In the genomic region with DNA sequence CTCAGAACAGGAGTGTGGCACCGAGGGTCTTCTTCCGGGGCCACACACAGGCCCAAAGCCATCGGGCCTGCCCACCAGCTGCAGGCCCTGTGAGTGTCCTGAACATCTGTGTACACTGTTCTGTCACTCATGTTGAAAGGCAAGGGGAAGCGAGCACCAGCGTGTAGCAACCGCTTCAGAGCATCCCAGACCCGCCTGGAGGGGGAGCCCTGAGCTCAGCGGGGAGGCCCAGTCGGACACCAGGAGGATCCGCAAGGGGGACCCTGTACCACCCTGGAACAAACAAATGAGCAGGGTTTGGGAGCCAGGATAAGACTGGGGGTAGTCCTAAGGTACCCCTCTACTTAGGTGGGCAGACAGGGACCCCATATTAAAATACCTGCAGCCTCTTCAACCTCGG, we compare ENCODE assay signal across 8 mouse cellular contexts. TPM values are rescaled to one million over a fixed set of nuclear protein-coding genes. Genes with fewer than 3 reads are reported as not detected.
A peak's percentile ranks its signal among the peaks of the same experiment; 100 is the strongest.
DNase-seq lines count a peak whose midpoint lies in the region; ATAC-seq and TF ChIP-seq lines count a peak whose summit lies in the region.

No protein-coding gene starts in this region.

- H3K27me3 ChIP-seq in lung, postnatal 0 days (replicated peaks; ENCODE audit: insufficient read depth, low read length): no peaks in the 10 kb centered on the region
- no peaks in the 10 kb centered on the region for H3K27me3 ChIP-seq in liver, embryonic 14.5 days (ENCODE audit: control insufficient read depth, insufficient read depth, low read length)
- no peaks in the 10 kb centered on the region for H3K27me3 ChIP-seq in cerebellum, adult 2 months (ENCODE audit: control insufficient read depth, insufficient read depth, low read length)

- 27% methylated on average over 11 of the region's 11 CpGs for WGBS in lung, postnatal 0 days
- WGBS in lung, adult 2 months: 27% methylated on average over 11 of the region's 11 CpGs
- WGBS in liver, embryonic 14.5 days (ENCODE audit: insufficient replicate concordance): 30% methylated on average over 11 of the region's 11 CpGs
- 48% methylated on average over 11 of the region's 11 CpGs for WGBS in cerebellum, adult 2 months

- H3K36me3 ChIP-seq in lung, postnatal 0 days (ENCODE audit: insufficient read depth, low read length): no peaks in the 10 kb centered on the region
- no peaks in the 10 kb centered on the region for H3K36me3 ChIP-seq in liver, embryonic 14.5 days (replicated peaks; ENCODE audit: control insufficient read depth, insufficient read depth, low read depth)

- no peak overlapping the region for H3K9ac ChIP-seq in lung, postnatal 0 days (replicated peaks; ENCODE audit: low read depth)
- no peak overlapping the region for H3K9ac ChIP-seq in liver, embryonic 14.5 days (replicated peaks)

- H3K4me3 ChIP-seq in lung, postnatal 0 days (ENCODE audit: low read depth, low read length): no peak overlapping the region
- H3K4me3 ChIP-seq in lung, adult 2 months (replicated peaks; ENCODE audit: extremely low read depth, low read depth, low read length): no peak overlapping the region
- no peak overlapping the region for H3K4me3 ChIP-seq in liver, embryonic 14.5 days (ENCODE audit: insufficient read depth in 1 of 2, low read depth in 2 of 2, low read length in 2 of 2)
- H3K4me3 ChIP-seq in cerebellum, adult 2 months (replicated peaks; ENCODE audit: insufficient read depth, low read depth, low read length): no peak overlapping the region

- H3K9me3 ChIP-seq in lung, postnatal 0 days (ENCODE audit: low read length): no peaks in the 10 kb centered on the region
- H3K9me3 ChIP-seq in liver, embryonic 14.5 days (ENCODE audit: control insufficient read depth, low read length): no peaks in the 10 kb centered on the region

- no peak for TF ChIP-seq EP300 in lung, postnatal 0 days (IDR thresholded peaks at IDR 0.05)
- no peak for TF ChIP-seq EP300 in liver, embryonic 14.5 days (IDR thresholded peaks at IDR 0.05; ENCODE audit: low read depth)

- ATAC-seq in lung, postnatal 0 days: no peak
- no peak for ATAC-seq in liver, embryonic 14.5 days (ENCODE audit: insufficient read depth)

- H3K27ac ChIP-seq in lung, postnatal 0 days (ENCODE audit: low read length): no peak overlapping the region
- no peak overlapping the region for H3K27ac ChIP-seq in liver, embryonic 14.5 days
- H3K27ac ChIP-seq in cerebellum, adult 2 months (ENCODE audit: insufficient read depth, low read length): no peak overlapping the region

- TF ChIP-seq CTCF in lung, postnatal 0 days (IDR thresholded peaks at IDR 0.05): peak; percentile 61
- TF ChIP-seq CTCF in lung, adult 2 months (IDR thresholded peaks at IDR 0.05; ENCODE audit: insufficient read depth, low read length): no peak
- TF ChIP-seq CTCF in liver, embryonic 14.5 days (IDR thresholded peaks at IDR 0.05; ENCODE audit: low read depth): peak; percentile 61
- TF ChIP-seq CTCF in cerebellum, adult 2 months (IDR thresholded peaks at IDR 0.05; ENCODE audit: borderline replicate concordance, insufficient read depth, low read depth, low read length): no peak

- H3K4me1 ChIP-seq in lung, postnatal 0 days (ENCODE audit: insufficient read depth, low read depth, low read length): no peaks in the 10 kb centered on the region
- H3K4me1 ChIP-seq in lung, adult 2 months (ENCODE audit: control insufficient read depth, insufficient read depth, low read length): no peaks in the 10 kb centered on the region
- peaks cover 0 to 6% of the 10 kb centered on the region in 2 experiments; a peak in 1 of 4 replicates for H3K4me1 ChIP-seq in liver, embryonic 14.5 days (replicated peaks; ENCODE audit: control insufficient read depth in 2 of 2, insufficient read depth in 2 of 2, low read length in 1 of 2)
- H3K4me1 ChIP-seq in cerebellum, adult 2 months (ENCODE audit: control insufficient read depth, insufficient read depth, low read length): no peaks in the 10 kb centered on the region

- DNase-seq in embryo, embryonic 10 days (ENCODE audit: low spot score): peak; percentile 36
- no peak for DNase-seq in embryo, embryonic 9.5 days (ENCODE audit: extremely low spot score)
- DNase-seq in lung, postnatal 0 days (ENCODE audit: low spot score): no peak
- no peak for DNase-seq in lung, adult 2 months
- peak; percentile 56 for DNase-seq in brain, adult 2 months (ENCODE audit: low read depth, low spot score)
- no peak for DNase-seq in liver, embryonic 14.5 days (ENCODE audit: low read depth in 3 of 3, low spot score in 3 of 3)
- no peak for DNase-seq in cerebellum, adult 2 months
- no peak for DNase-seq in gastrocnemius, postnatal 10 days

- TF ChIP-seq POLR2A in lung, adult 2 months (IDR thresholded peaks at IDR 0.05; ENCODE audit: borderline replicate concordance, extremely low read depth, low read depth, low read length): no peak
- no peak for TF ChIP-seq POLR2A in cerebellum, adult 2 months (IDR thresholded peaks at IDR 0.05; ENCODE audit: borderline replicate concordance, insufficient read depth, low read length)

- H3K4me2 ChIP-seq in lung, postnatal 0 days (replicated peaks; ENCODE audit: low read depth, low read length): no peak overlapping the region
- no peak overlapping the region for H3K4me2 ChIP-seq in liver, embryonic 14.5 days (ENCODE audit: low read depth)

RNA-seq across cellular contexts. Expression of gene A530016L24Rik, which starts 9.4 kb away (rescaled TPM):
- 0.04 TPM in 1 of 2 replicates, not detected in the other for polyA plus RNA-seq in lung, postnatal 0 days (2015; fragmentation: Nextera tagmentation; extraction: Ambion mirVana)
- 9.5 and 11.6 TPM in 2 replicates for polyA plus RNA-seq in lung, adult 2 months (2012; rRNA removed)
- polyA plus RNA-seq in liver, embryonic 14.5 days (2012; rRNA removed): 0.02 and 0.04 TPM in 2 replicates
- 0.06 and 0.09 TPM in 2 replicates for polyA plus RNA-seq in liver, embryonic 14.5 days (2014; fragmentation: Nextera tagmentation; extraction: Ambion mirVana)
- 0.08 TPM in 1 of 2 replicates, not detected in the other for polyA plus RNA-seq in cerebellum, adult 2 months (2012; rRNA removed)
- total RNA-seq in gastrocnemius, postnatal 10 days (2021): 1 to 10 TPM; 2.1 to 2.4 TPM

RNA-seq across cellular contexts. Expression of gene Tmem179, which starts 17.9 kb away (rescaled TPM):
- 0.07 TPM in 1 of 2 replicates, not detected in the other for polyA plus RNA-seq in lung, postnatal 0 days (2015; fragmentation: Nextera tagmentation; extraction: Ambion mirVana)
- polyA plus RNA-seq in lung, adult 2 months (2012; rRNA removed): 0.09 TPM in 1 of 2 replicates, not detected in the other
- 0.02 and 0.09 TPM in 2 replicates for polyA plus RNA-seq in liver, embryonic 14.5 days (2012; rRNA removed)
- 0.05 and 0.08 TPM in 2 replicates for polyA plus RNA-seq in liver, embryonic 14.5 days (2014; fragmentation: Nextera tagmentation; extraction: Ambion mirVana)
- 51.7 and 71.0 TPM in 2 replicates for polyA plus RNA-seq in cerebellum, adult 2 months (2012; rRNA removed)
- under 1 TPM; 0.20 to 0.52 TPM for total RNA-seq in gastrocnemius, postnatal 10 days (2021)

Comparison
In these comparisons a context has a peak if more than half of its experiments do, and no peak if none do; other contexts are left out.
1. DNase-seq: peak in embryo, embryonic 10 days (single experiment) and brain, adult 2 months (single experiment); none in embryo, embryonic 9.5 days (single experiment), lung, postnatal 0 days (single experiment), lung, adult 2 months (single experiment), liver, embryonic 14.5 days (0 of 3), cerebellum, adult 2 months (0 of 2) and gastrocnemius, postnatal 10 days (single experiment).
2. CTCF ChIP-seq: peak in lung, postnatal 0 days (single experiment) and liver, embryonic 14.5 days (single experiment); none in lung, adult 2 months (single experiment) and cerebellum, adult 2 months (single experiment).
3. RNA of gene Tmem179, which starts 17.9 kb away (polyA plus RNA-seq): 51.7 to 71.0 TPM in cerebellum, adult 2 months; 0.09 TPM in lung, adult 2 months, 0.02 to 0.09 TPM in liver, embryonic 14.5 days and 0.07 TPM in lung, postnatal 0 days; every median in the first group is over 10 times any median in the second.